Mouse (Mus musculus) gonadal fat pad, adult 2 months (tissue): Measurements from ENCODE around the gene Tusc2. TPM values are rescaled to one million over a fixed set of nuclear protein-coding genes. Genes with fewer than 3 reads are reported as not detected.

Source experiments
- DNase-seq: peaks from one replicate; pipeline ENCODE4 v3.0.0-alpha.2; 2012; ENCODE audit warnings: low read depth
- polyA plus RNA-seq: library from polyadenylated mRNA; depleted of rRNA; stranded (reverse); fragments of >200 nt; gene quantifications from 2 replicates; pipeline ENCODE4 v1.2.3, GENCODE M21; 2012

The Tusc2 gene
- polyA plus RNA-seq, 1 experiment = 59.6 TPM

DNA sequence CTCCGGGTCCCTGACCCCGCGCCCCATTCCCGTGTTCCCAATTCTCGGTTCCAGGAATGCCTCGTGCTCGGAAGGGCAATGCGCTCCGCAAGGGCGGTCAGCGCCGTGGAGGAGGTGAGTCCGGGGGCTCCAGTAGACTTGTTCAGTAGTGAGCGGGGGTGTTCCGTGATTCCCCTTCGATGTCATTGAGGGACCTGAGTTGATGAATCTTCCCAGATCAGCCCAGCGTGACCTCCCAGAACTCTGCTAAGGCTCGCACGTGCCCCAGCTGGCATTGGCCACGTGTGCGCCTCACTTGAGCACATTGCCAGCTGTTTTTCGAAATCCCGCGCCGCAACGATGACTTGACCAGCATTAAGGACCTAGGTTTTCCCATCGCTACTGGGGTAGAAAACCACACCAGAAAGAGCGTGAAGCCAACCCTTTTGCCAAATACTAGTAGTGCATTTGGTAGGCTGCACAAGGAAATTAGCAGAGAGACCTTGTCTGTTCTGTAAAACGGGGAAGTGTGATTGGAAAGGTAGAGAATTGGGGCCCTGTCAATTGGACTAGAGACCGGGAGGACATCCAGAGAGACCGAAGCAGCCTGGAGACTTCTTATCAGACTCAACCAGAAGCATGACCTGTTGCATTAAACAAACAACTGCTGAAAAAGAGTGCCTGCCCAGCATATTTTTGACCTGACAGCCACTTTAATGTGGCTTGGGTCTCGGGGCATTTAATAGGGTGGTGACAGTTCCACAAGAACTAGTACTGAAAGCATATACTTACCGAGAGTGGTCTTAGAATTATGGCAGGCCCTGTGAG, 25.0 kb downstream of the Tusc2 start:
- no peak for DNase-seq

DNA sequence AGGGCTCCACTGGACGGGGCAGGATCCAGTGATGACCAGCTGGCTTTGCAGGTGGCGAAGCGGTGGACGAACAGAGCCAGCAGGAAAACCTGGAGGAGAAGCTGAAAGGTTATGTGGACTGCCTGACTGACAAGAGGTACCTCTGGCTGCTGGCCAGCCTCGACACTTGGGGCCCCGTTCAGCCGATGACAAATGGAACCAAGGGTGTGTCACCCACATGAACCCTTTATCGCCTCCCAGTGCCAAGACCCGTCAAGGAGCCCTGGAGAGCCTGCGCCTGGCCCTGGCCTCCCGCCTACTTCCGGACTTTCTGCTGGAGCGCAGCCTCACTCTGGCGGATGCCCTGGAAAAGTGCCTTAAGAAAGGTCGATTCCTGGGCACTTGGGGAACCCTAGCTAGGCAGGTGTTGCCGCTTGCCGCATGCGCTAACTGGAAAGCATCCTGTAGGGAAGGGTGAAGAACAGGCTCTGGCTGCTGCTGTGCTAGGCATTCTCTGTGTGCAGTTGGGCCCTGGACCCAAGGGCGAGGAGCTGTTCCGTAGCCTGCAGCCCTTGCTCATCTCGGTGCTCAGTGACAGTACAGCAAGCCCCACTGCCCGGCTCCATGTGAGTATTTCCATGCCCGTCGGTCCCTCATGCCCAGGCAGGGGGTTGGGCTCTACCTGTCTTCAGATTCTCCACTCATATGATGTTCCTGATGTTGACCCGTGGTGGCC, 27.2 kb downstream of the Tusc2 start:
- no peak for DNase-seq

DNA sequence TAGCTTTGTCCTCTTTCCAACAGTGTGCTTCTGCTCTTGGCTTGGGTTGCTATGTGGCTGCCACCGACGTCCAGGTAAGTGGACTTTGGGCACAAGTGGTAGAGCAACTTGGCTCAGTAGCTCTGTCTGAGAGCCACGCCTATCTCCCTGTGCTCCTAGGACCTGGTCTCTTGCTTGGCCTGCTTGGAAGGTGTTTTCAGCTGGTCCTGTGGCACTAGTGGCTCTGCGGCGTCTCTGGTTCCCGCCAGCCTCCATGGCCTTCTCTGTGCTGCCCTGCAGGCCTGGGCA, 27.7 kb downstream of the Tusc2 start:
- no peak for DNase-seq

GRCm38 (mm10) chr9:107593101-107593976, 30.3 kb downstream of the Tusc2 start:
- no peak for DNase-seq

- DNase-seq = no peak
These were observed 31.4 kb downstream of the Tusc2 start for GRCm38 (mm10) chr9:107594281-107595062.

DNA sequence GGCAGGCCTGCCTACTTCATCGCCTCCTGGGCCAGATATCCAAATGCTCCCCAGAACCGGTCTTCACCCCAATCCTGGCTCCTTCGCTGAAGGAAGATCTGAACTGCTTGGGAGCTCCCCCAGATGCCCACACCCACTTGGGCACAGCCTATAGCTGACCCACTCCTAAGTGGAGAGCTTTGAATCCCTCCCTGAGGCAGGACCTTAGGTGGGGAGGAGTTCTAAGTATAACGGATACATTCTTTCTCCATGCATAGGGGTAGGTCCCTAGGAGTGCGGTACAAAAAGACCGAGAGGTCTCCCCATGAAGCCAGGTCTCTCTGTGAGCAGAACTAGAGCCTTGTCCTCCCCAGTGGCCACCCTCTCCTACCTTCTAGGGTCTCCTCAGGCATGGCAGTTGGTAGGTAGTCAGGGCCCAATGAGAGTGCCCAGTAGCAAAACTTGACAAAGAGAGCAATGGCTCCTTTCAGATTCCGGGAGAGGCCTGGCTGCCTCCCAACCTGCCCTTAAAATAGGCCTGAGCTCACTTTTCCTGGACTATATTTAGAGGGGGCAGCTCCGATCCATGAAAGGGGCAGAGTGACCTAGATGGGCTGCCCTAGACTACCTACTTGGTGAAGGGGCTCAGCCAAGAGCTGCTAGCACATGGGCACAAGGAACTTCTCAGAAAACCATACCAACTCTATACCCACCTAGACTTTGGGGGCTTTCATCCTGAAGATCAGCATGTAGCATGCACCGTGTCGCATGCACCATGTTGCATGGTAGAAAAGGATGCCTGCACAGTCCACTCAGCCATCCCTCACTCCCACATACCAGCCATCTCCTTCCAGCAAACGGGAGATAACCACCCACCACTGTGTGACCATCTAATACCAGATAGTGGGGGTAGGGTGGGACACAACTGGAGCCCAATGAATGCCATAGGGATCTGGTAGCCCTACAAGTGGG, 33.8 kb downstream of the Tusc2 start:
- DNase-seq = no peak

GRCm38 (mm10) chr9:107598385-107598784, 35.3 kb downstream of the Tusc2 start:
- no peak for DNase-seq

DNA sequence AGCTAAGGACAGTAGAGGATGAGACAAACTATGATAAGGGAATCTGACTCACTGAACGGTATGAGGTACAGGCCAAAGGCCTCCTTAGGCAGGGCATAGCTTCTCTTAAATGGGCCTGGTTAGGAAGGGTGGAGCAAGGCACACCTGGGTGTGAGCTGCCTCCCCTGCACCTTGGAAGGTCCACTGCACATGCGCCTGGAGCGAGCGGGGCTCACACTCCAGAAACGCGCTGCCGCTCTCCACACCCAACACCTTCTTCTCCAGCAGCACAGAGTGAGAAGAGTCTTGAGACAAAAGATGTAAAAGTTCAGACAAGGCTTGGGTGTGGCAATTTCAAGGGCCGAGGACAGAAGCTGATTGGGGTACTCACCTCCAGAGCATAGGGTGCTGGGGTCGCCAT, 36.4 kb downstream of the Tusc2 start:
- DNase-seq = no peak

DNA sequence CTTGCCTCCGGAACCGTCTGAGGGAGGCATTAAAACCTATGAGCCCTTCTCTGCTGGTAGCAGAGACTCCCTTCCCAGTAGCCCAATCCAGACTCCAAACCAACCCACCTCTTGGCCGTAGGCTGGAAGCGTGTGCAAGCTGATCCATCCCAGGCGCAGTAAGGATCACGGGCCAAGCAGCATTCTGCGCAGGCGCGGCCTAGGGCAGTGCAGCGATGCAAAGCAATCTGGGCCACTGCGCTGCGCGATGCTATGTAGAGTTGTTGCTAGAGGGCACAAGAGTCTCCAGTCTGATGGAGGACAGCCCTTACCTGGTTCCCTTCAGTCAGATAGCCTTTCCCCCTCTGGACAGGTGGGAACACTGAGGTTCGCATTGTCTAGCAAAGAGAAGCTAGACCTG, 36.8 kb downstream of the Tusc2 start:
- DNase-seq = no peak

- no peak for DNase-seq
These were observed 37.7 kb downstream of the Tusc2 start for GRCm38 (mm10) chr9:107600745-107601144.

- no peak for DNase-seq
These were observed 38.2 kb downstream of the Tusc2 start for GRCm38 (mm10) chr9:107601275-107601674.

GRCm38 (mm10) chr9:107602068-107602648, 39.1 kb downstream of the Tusc2 start:
- DNase-seq = no peak

DNA sequence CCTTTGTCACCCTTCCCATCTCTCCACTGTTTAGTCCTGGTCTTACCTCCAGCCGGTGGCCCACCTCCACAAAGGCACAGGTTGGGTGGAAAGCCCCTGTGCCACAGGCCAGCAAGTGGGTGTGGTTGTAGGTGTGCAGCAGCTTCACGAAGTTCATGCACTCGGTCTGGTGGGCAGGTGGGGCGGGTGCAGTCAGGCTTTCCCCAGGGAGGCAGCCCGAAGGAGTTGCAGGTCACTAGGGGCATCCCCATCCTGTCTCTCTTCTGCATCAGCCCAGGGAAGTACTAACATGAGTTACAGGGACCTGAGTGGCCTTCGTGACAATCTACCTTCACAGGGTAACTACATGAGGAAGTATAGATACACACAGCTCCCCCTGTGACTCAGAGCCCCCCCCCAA, 40.2 kb downstream of the Tusc2 start:
- no peak for DNase-seq

DNA sequence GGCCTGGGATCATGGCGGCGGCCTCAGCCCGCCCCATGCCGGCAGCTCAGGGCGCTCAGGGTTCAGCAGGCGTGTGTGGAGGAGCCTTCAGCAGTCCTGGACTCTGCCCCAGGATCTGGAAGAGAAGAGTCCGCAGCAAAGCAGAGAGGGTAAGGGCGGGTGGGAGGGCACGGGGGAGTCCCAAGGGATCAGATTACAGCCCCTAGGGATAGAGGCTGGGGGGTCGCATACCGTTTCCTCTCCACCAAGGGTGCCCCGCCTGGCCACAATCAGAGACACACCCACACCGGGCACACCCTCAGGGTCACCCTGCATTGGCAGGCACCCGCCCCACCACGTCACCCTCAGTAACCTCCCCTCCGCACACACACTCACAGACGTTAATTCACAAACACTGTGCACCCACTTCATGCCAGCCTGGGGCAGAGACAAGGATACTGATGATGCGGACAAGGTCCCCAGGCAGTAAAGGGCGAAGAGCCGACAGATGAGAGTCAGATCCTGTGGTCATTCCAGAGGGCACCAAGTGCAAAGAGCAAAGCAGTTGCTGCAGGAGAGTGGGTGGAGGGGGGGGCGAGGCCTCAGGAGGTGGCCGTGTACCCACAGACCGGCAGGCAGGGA, 42.1 kb downstream of the Tusc2 start:
- DNase-seq = no peak

DNA sequence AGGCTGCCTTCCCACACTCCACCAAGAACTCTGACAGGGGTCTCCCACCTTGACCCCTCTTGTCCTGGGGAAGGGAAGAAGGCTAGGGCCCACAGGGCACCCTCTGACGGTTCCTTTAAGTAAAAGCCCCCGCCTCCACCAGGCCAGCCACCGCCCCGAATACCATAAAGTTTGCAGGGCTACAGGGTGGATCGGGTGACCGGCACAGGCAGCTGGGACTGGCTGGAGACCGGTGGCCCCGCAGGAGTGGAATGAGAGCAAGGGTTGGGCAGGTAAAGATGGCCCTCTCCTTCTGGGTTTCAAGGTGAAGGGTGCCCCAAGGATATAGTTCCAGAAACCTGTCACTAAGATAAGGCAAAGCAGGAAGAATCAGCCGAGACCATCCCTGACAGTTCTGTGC, 43.5 kb downstream of the Tusc2 start:
- DNase-seq = no peak

- no peak for DNase-seq
These were observed 44.0 kb downstream of the Tusc2 start for GRCm38 (mm10) chr9:107607036-107607435.

DNA sequence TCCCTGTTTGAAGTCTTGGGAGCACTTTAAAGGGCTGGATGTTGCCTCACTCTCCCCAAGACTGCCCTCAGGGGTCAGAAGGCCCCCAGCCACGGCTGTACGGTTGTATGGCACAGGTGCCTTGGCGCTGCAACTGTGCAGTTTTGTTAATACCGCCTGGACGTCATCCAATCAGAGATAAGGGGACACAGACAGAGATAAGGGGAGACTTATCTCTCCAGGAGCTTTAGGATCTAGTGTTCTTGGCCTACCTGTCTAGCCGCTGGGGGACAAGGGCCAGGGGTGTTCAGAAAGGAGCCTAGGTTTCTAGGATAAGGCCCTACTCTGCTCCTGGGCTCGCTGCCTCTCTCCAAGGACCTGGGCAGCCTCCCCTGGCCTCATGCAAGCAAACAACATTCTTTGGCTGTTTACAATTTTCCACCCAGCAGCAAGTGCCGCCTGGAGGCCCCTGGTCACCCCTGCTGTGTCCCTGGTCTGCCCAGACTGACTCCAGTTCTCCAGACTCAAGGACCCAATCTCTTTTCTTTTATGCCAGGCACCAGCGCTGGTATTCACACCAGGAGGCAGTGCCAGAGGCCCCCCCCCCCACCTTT, 44.7 kb downstream of the Tusc2 start:
- no peak for DNase-seq

- no peak for DNase-seq
These were observed 45.8 kb downstream of the Tusc2 start, which contains the start of gene Sema3b for GRCm38 (mm10) chr9:107608741-107609432. TSS of gene Sema3b (minus strand) at chr9:107609229.

DNA sequence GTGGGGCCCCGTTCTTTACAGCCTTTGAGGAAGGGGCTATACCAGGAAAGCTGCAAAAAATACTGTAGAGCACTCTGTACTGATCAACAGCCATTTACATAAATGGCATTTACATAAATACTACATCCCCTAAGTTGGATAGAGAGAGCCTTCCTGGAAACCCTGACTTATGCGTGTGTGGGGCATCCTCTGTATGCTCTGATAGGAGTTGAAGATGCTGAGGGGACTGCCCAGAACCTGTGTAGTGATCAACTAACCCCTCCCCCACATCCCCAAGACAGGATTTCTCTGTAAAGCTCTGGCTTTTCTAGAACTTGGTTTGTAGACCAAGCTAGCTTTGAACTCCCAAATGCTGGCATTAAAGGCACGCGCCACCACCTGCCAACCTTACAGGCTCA, 46.4 kb downstream of the Tusc2 start:
- no peak for DNase-seq
